Mouse (Mus musculus): ENCODE data around the gene Wwc2. TPM values are rescaled to one million over a fixed set of nuclear protein-coding genes. Genes with fewer than 3 reads are reported as not detected.
A peak's percentile ranks its signal among the peaks of the same experiment; 100 is the strongest.

Gene Wwc2
- polyA plus RNA-seq, 1 experiment from 2014 or later: 5.6 TPM

GRCm38 (mm10) chr8:47985644-47986043 lies 5.1 kb downstream of the Wwc2 start:
- no peak for ATAC-seq (replicated peaks)
- Histone ChIP-seq H3K9me3 (no peaks in the 10 kb centered on the region), H3K4me1 (peaks cover 27% of the 10 kb centered on the region), H3K27ac (no peak overlapping the region), H3K4me2 (no peak overlapping the region), H3K4me3 (no peak overlapping the region), H3K9ac (no peak overlapping the region), H3K27me3 (replicated peaks) (no peaks in the 10 kb centered on the region), H3K36me3 (replicated peaks) (no peaks in the 10 kb centered on the region)
- WGBS: 49% methylated on average over 10 of the region's 10 CpGs

- no peak for ATAC-seq (replicated peaks)
- H3K9ac ChIP-seq: no peak overlapping the region
- no peaks in the 10 kb centered on the region for H3K36me3 ChIP-seq (replicated peaks)
- H3K27ac ChIP-seq: 0 out of 2 replicates have a peak overlapping the region, but pooled peaks have one; percentile 17
- H3K9me3 ChIP-seq: no peaks in the 10 kb centered on the region
- H3K27me3 ChIP-seq (replicated peaks): no peaks in the 10 kb centered on the region
- H3K4me2 ChIP-seq: no peak overlapping the region
- H3K4me3 ChIP-seq: no peak overlapping the region
- H3K4me1 ChIP-seq: peaks cover 27% of the 10 kb centered on the region
These were observed 5.5 kb downstream of the Wwc2 start for GRCm38 (mm10) chr8:47985243-47985642.

GRCm38 (mm10) chr8:47981075-47981474 lies 9.6 kb downstream of the Wwc2 start:
- no peaks in the 10 kb centered on the region for H3K27me3 ChIP-seq (replicated peaks)
- no peak overlapping the region for H3K27ac ChIP-seq
- 89% methylated on average over 6 of the region's 6 CpGs for WGBS
- no peak overlapping the region for H3K4me3 ChIP-seq
- H3K4me2 ChIP-seq: no peak overlapping the region
- ATAC-seq (replicated peaks): no peak
- no peak overlapping the region for H3K9ac ChIP-seq
- H3K36me3 ChIP-seq (replicated peaks): no peaks in the 10 kb centered on the region
- H3K9me3 ChIP-seq: no peaks in the 10 kb centered on the region
- peaks cover 8% of the 10 kb centered on the region; the same call in 1 of the 2 replicates for H3K4me1 ChIP-seq

DNA sequence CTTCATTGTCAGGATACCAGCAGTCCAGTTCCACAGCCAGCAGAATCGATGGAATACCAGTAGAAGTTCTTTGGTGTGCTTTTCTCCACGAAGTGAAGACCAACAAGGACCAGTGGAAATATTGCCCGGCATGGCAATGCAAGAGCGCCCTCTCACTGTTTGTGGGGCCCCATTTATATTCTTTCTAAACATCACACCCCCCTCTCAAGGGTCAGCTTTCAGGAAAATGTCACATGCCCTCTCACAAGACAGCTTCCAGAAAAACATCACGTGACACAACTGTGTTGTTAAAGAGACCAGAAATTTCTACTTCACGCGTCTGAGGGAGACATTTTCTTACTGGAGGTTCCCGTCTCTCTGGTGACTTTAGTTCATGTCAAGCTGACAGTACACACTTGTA lies 10.8 kb downstream of the Wwc2 start:
- H3K4me2 ChIP-seq: no peak overlapping the region
- H3K9me3 ChIP-seq: no peaks in the 10 kb centered on the region
- ATAC-seq (replicated peaks): no peak
- no peak overlapping the region for H3K9ac ChIP-seq
- no peak overlapping the region for H3K4me3 ChIP-seq
- no peak overlapping the region for H3K27ac ChIP-seq
- H3K36me3 ChIP-seq (replicated peaks): no peaks in the 10 kb centered on the region
- WGBS: 96% methylated on average over 8 of the region's 8 CpGs
- H3K27me3 ChIP-seq (replicated peaks): no peaks in the 10 kb centered on the region
- H3K4me1 ChIP-seq: peaks cover 5% of the 10 kb centered on the region

GRCm38 (mm10) chr8:47978755-47979154 lies 12.0 kb downstream of the Wwc2 start:
- H3K4me1 ChIP-seq: peaks cover 8% of the 10 kb centered on the region
- H3K9me3 ChIP-seq: no peaks in the 10 kb centered on the region
- no peak overlapping the region for H3K27ac ChIP-seq
- no peak overlapping the region for H3K4me2 ChIP-seq
- no peaks in the 10 kb centered on the region for H3K36me3 ChIP-seq (replicated peaks)
- no peak for ATAC-seq (replicated peaks)
- 86% methylated on average over 6 of the region's 6 CpGs for WGBS
- H3K9ac ChIP-seq: no peak overlapping the region
- no peaks in the 10 kb centered on the region for H3K27me3 ChIP-seq (replicated peaks)
- no peak overlapping the region for H3K4me3 ChIP-seq

GRCm38 (mm10) chr8:47974963-47975314 lies 15.8 kb downstream of the Wwc2 start:
- no peaks in the 10 kb centered on the region for H3K36me3 ChIP-seq (replicated peaks)
- H3K27me3 ChIP-seq (replicated peaks): no peaks in the 10 kb centered on the region
- peak overlapping the region; percentile 32 for H3K4me3 ChIP-seq
- H3K27ac ChIP-seq: peak overlapping the region; percentile 36; the same call in 1 of the 2 replicates
- peak; percentile 66 for ATAC-seq (replicated peaks)
- peak overlapping the region; percentile 23; the same call in 1 of the 2 replicates for H3K9ac ChIP-seq
- peaks cover 8% of the 10 kb centered on the region for H3K4me1 ChIP-seq
- 17% methylated on average over 7 of the region's 7 CpGs for WGBS
- peak overlapping the region; percentile 58 for H3K4me2 ChIP-seq
- H3K9me3 ChIP-seq: no peaks in the 10 kb centered on the region

- 8% methylated on average over 20 of the region's 20 CpGs for WGBS
- Histone ChIP-seq H3K27ac (peak overlapping the region; percentile 36; the same call in 1 of the 2 replicates), H3K9ac (peak overlapping the region; percentile 23; the same call in 1 of the 2 replicates), H3K4me2 (peak overlapping the region; percentile 58), H3K9me3 (no peaks in the 10 kb centered on the region), H3K4me3 (peak overlapping the region; percentile 32), H3K27me3 (replicated peaks) (no peaks in the 10 kb centered on the region), H3K36me3 (replicated peaks) (no peaks in the 10 kb centered on the region), H3K4me1 (peaks cover 8% of the 10 kb centered on the region)
- peak; percentile 78 for ATAC-seq (replicated peaks)
These were observed 16.4 kb downstream of the Wwc2 start for GRCm38 (mm10) chr8:47974138-47974962.

GRCm38 (mm10) chr8:47971121-47971520 lies 19.6 kb downstream of the Wwc2 start:
- Histone ChIP-seq H3K9ac (no peak overlapping the region), H3K36me3 (replicated peaks) (no peaks in the 10 kb centered on the region), H3K4me2 (no peak overlapping the region), H3K4me3 (no peak overlapping the region), H3K9me3 (no peaks in the 10 kb centered on the region), H3K27ac (no peak overlapping the region), H3K27me3 (replicated peaks) (no peaks in the 10 kb centered on the region), H3K4me1 (peaks cover 8% of the 10 kb centered on the region)
- no peak for ATAC-seq (replicated peaks)
- WGBS: 89% methylated on average over 2 of the region's 2 CpGs

DNA sequence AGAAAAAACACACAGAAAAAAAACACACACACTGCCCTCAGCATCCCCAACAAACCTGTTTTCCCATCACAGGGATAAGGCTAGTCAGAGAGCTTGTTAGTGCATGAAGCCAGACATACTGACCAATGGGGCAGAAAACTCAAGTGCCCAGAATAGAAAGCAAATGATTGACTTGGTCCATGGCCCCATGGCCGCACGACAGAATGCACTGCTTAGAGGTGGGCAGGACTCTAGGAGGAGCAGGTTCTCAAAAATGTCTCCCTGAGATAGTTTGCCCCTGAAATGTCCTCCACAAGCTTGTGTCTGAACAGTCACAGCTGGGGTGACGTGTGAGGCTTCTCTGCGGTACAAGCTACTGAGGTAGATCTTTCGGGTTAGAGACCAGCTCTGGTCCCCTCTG lies 20.1 kb downstream of the Wwc2 start:
- no peaks in the 10 kb centered on the region for H3K27me3 ChIP-seq (replicated peaks)
- H3K9ac ChIP-seq: no peak overlapping the region
- no peaks in the 10 kb centered on the region for H3K36me3 ChIP-seq (replicated peaks)
- no peak overlapping the region for H3K4me2 ChIP-seq
- ATAC-seq (replicated peaks): no peak
- peaks cover 8% of the 10 kb centered on the region for H3K4me1 ChIP-seq
- no peak overlapping the region for H3K4me3 ChIP-seq
- H3K9me3 ChIP-seq: no peaks in the 10 kb centered on the region
- no peak overlapping the region for H3K27ac ChIP-seq
- 87% methylated on average over 5 of the region's 5 CpGs for WGBS

DNA sequence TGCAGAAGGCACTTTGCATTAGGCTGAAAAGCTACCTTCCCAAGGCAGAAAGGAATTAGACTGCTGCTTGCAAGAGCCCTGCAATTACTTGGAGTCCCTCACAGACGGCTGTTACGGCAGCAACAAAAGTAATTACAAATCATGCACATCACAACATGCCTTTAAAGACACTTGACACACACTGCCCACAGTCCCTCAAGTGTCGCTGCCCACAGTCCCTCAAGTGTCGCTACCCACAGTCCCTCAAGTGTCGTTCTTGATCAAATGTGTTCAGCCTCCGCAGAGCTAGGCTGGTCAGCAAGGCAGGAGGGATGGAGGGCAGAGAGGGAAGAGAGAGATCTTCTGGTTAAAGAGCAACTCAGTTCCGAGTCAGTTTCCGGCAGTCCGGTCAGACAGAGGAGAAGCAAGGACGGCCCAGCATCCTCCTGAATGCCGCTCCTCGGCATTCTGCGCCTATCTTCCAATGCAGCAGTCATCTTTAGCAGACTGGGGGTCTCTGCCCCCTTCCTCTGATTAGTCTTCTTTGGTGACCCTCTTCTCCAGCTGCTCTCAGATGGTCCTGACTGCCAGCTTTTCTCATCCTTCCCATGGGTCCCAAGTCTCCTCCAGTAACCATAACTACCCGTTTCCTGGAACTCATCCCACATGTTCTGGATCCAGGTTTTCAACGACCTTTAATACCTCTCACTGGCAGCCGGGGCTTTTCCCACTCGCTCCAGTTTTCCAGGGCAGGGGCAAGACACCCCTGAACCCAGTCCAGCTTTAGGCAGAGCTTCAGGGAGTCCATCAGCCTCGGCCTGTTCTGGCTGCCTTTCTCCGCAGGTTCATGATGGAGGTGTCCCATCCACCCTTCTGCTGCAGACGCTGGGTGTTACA lies 23.4 kb downstream of the Wwc2 start:
- Histone ChIP-seq H3K4me3 (no peak overlapping the region), H3K9me3 (no peaks in the 10 kb centered on the region), H3K4me2 (no peak overlapping the region), H3K27me3 (replicated peaks) (no peaks in the 10 kb centered on the region), H3K36me3 (replicated peaks) (no peaks in the 10 kb centered on the region), H3K9ac (no peak overlapping the region), H3K27ac (no peak overlapping the region), H3K4me1 (no peaks in the 10 kb centered on the region)
- ATAC-seq (replicated peaks): no peak
- 75% methylated on average over 20 of the region's 20 CpGs for WGBS

GRCm38 (mm10) chr8:47962484-47962883 lies 28.2 kb downstream of the Wwc2 start:
- Histone ChIP-seq H3K4me2 (no peak overlapping the region), H3K9ac (no peak overlapping the region), H3K9me3 (no peaks in the 10 kb centered on the region), H3K27ac (no peak overlapping the region), H3K36me3 (replicated peaks) (no peaks in the 10 kb centered on the region), H3K4me3 (no peak overlapping the region), H3K27me3 (replicated peaks) (no peaks in the 10 kb centered on the region), H3K4me1 (0 out of 2 replicates have a peak, but pooled peaks cover 5% of the 10 kb centered on the region)
- 62% methylated on average over 4 of the region's 4 CpGs for WGBS
- no peak for ATAC-seq (replicated peaks)

GRCm38 (mm10) chr8:47962005-47962404 lies 28.7 kb downstream of the Wwc2 start:
- Histone ChIP-seq H3K27ac (no peak overlapping the region), H3K4me2 (no peak overlapping the region), H3K36me3 (replicated peaks) (no peaks in the 10 kb centered on the region), H3K9ac (no peak overlapping the region), H3K27me3 (replicated peaks) (no peaks in the 10 kb centered on the region), H3K4me1 (0 out of 2 replicates have a peak, but pooled peaks cover 5% of the 10 kb centered on the region), H3K4me3 (no peak overlapping the region), H3K9me3 (no peaks in the 10 kb centered on the region)
- ATAC-seq (replicated peaks): no peak
- 61% methylated on average over 6 of the region's 6 CpGs for WGBS

Data from midbrain, embryonic 15.5 days (tissue).